Mouse (Mus musculus): Measurements from ENCODE around the gene Cnot2. TPM values are rescaled to one million over a fixed set of nuclear protein-coding genes. Genes with fewer than 3 reads are reported as not detected.

The Cnot2 gene
- total RNA-seq, 2 experiments from 2014 or later = 73.4 to 80.9 TPM

- ATAC-seq (replicated peaks; ENCODE audit: low FRiP score, poor library complexity, severe bottlenecking) = no peak
These were observed 136.5 kb downstream of the Cnot2 start for GRCm38 (mm10) chr10:116444826-116445225.

GRCm38 (mm10) chr10:116444371-116444770, 136.9 kb downstream of the Cnot2 start:
- ATAC-seq (replicated peaks; ENCODE audit: low FRiP score, poor library complexity, severe bottlenecking) = no peak

GRCm38 (mm10) chr10:116440946-116441345, 140.4 kb downstream of the Cnot2 start:
- no peak for ATAC-seq (replicated peaks; ENCODE audit: low FRiP score, poor library complexity, severe bottlenecking)

GRCm38 (mm10) chr10:116440088-116440487, 141.2 kb downstream of the Cnot2 start:
- no peak for ATAC-seq (replicated peaks; ENCODE audit: low FRiP score, poor library complexity, severe bottlenecking)

GRCm38 (mm10) chr10:116435455-116435854, 145.9 kb downstream of the Cnot2 start:
- ATAC-seq (replicated peaks; ENCODE audit: low FRiP score, poor library complexity, severe bottlenecking) = no peak

Other genes with a start within 250 kb of the Cnot2 start
- not detected in 2 replicates for gene Kcnmb4, start 107.6 kb downstream of the Cnot2 start, total RNA-seq (2015; ENCODE audit: low replicate concordance)
- 0.90 TPM in 1 of 2 replicates, not detected in the other for gene Kcnmb4, start 107.6 kb downstream of the Cnot2 start, total RNA-seq (2017; ENCODE audit: low replicate concordance)